Mouse (Mus musculus): Measurements from ENCODE around the gene Dgki. TPM values are rescaled to one million over a fixed set of nuclear protein-coding genes. Genes with fewer than 3 reads are reported as not detected.

Gene Dgki
- polyA plus RNA-seq (2015; fragmentation: Nextera tagmentation; extraction: Ambion mirVana): 0.58 and 0.67 TPM in 2 replicates

DNA sequence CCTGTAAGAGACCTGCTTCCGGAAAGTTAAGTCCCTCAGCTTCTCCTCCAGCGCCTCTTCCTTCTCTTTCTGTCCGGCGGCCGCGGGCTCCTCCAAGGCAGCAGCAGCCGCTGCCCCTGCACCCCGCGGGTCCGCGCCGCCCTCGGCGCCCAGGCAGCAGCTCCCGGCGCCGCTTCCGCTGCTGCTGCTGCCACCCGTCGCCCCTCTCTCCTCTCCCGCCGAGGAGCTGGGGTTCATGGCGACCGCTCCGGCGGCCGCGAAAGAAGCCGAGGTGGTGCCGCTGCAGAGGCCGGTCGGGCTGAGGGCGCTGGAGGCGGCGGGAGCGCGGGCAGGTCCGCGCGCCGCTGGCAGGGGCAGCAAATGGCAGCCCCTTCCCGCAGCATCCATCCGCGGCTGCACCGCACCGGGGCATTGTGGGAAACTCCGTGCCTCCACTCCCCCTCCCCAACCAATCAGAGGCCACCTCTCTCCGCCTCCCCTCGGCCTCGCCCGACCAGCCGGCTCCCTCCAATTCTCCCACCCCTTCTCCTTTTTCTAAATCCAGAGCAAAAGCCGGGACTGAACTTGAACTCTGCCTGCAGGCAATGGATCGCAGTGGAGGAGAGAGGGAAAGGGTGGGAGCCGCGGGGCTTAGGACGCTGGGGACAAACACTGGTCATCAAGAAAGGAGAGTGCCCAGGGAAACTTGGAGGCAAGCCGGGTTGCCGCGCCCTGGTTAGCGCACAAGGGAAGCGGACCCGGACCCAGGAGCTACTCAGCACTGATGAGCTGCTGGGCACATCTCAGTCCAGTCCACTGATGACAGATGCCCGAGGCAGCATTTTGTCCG, at the start of gene Dgki:
TSS of gene Dgki (minus strand) at position 623 of the 829 bp plus-strand sequence.
- peak; percentile 38; the same call in 1 of the 2 replicates for ATAC-seq (ENCODE audit: low read depth)

DNA sequence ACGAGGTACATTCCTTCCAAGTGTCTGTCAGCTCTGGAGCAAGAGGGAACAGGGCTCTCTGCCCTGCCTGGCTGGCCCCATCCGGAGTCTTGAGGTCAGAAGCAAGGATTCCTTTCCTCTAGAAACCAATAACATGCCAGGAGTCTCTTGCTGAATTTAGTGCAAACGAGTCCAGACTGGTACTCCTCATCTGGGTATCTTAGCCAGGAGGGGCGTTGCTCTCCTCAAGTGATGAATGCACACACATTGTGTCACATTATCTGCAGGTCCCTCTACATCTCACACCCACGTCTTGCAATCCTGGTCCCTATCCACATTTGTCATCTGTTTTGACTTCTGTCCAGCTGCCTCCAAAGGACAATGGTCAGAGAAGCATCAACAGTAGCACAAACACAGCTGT, 47.6 kb upstream of the Dgki start:
- Histone ChIP-seq H3K4me3 (ENCODE audit: low read length) (no peak overlapping the region), H3K4me1 (replicated peaks; ENCODE audit: control insufficient read depth, insufficient read depth, low read length) (peaks cover 2% of the 10 kb centered on the region), H3K27me3 (ENCODE audit: control insufficient read depth, insufficient read depth, low read depth, low read length) (no peaks in the 10 kb centered on the region), H3K9ac (ENCODE audit: low read length) (no peak overlapping the region), H3K9me3 (ENCODE audit: control insufficient read depth, low read length) (no peaks in the 10 kb centered on the region), H3K36me3 (ENCODE audit: control insufficient read depth, insufficient read depth, low read length) (peaks cover 13% of the 10 kb centered on the region; the same call in 1 of the 2 replicates), H3K4me2 (ENCODE audit: low read depth, low read length) (no peak overlapping the region), H3K27ac (ENCODE audit: low read length) (no peak overlapping the region)
- ATAC-seq (ENCODE audit: low read depth): no peak
- WGBS: 78% methylated on average over 5 of the region's 5 CpGs

More for the DNA sequence above, at the start of gene Dgki:
- Histone ChIP-seq H3K27ac (ENCODE audit: low read length) (no peak within 1 kb of the TSS), H3K36me3 (ENCODE audit: control insufficient read depth, insufficient read depth, low read length) (no peaks in the 10 kb centered on the region), H3K4me3 (ENCODE audit: low read length) (peak within 1 kb of the TSS; percentile 63), H3K27me3 (ENCODE audit: control insufficient read depth, insufficient read depth, low read depth, low read length) (peaks cover 46% of the 10 kb centered on the region), H3K4me1 (replicated peaks; ENCODE audit: control insufficient read depth, insufficient read depth, low read length) (peaks cover 11% of the 10 kb centered on the region; the same call in 1 of the 2 replicates), H3K4me2 (ENCODE audit: low read depth, low read length) (peak within 1 kb of the TSS; percentile 98), H3K9me3 (ENCODE audit: control insufficient read depth, low read length) (no peaks in the 10 kb centered on the region), H3K9ac (ENCODE audit: low read length) (peak within 1 kb of the TSS; percentile 54)
- WGBS: under 1% methylated on average over 48 of the region's 65 CpGs

DNA sequence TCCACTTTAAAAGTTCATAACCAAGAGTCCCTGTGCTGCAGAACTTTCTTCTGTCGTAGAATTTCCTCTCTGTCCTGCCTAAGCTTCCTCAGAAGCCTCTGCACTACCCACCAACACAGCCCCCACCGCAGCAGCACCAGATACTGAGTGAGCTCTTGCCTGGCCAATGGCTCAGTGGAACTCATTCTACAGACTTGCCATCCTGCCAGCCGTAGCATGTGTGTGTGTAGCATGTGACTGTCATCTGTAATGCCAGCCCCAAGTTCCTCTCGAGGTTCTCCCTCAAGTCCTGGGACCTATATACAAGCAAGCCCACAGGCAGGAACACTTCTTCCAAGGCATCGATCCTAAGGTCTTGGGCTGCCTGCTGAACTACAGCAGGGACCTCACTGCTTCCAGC, 38.1 kb upstream of the Dgki start:
- H3K36me3 ChIP-seq (ENCODE audit: control insufficient read depth, insufficient read depth, low read length): peaks cover 27% of the 10 kb centered on the region
- no peaks in the 10 kb centered on the region for H3K27me3 ChIP-seq (ENCODE audit: control insufficient read depth, insufficient read depth, low read depth, low read length)
- ATAC-seq (ENCODE audit: low read depth): no peak
- WGBS: 79% methylated on average over 5 of the region's 5 CpGs
- H3K9ac ChIP-seq (ENCODE audit: low read length): no peak overlapping the region
- peaks cover 13% of the 10 kb centered on the region; the same call in 1 of the 2 replicates for H3K4me1 ChIP-seq (replicated peaks; ENCODE audit: control insufficient read depth, insufficient read depth, low read length)
- H3K4me2 ChIP-seq (ENCODE audit: low read depth, low read length): no peak overlapping the region
- H3K27ac ChIP-seq (ENCODE audit: low read length): peak overlapping the region; percentile 41; the same call in 1 of the 2 replicates
- no peaks in the 10 kb centered on the region for H3K9me3 ChIP-seq (ENCODE audit: control insufficient read depth, low read length)
- H3K4me3 ChIP-seq (ENCODE audit: low read length): no peak overlapping the region

- H3K27ac ChIP-seq (ENCODE audit: low read length): peak overlapping the region; percentile 80
- no peak overlapping the region for H3K4me3 ChIP-seq (ENCODE audit: low read length)
- peak overlapping the region; percentile 17; the same call in 1 of the 2 replicates for H3K4me2 ChIP-seq (ENCODE audit: low read depth, low read length)
- ATAC-seq (ENCODE audit: low read depth): peak; percentile 89
- 12% methylated on average over 5 of the region's 5 CpGs for WGBS
- no peaks in the 10 kb centered on the region for H3K9me3 ChIP-seq (ENCODE audit: control insufficient read depth, low read length)
- H3K9ac ChIP-seq (ENCODE audit: low read length): no peak overlapping the region
- H3K27me3 ChIP-seq (ENCODE audit: control insufficient read depth, insufficient read depth, low read depth, low read length): no peaks in the 10 kb centered on the region
- H3K4me1 ChIP-seq (replicated peaks; ENCODE audit: control insufficient read depth, insufficient read depth, low read length): peaks cover 13% of the 10 kb centered on the region; the same call in 1 of the 2 replicates
- H3K36me3 ChIP-seq (ENCODE audit: control insufficient read depth, insufficient read depth, low read length): peaks cover 36% of the 10 kb centered on the region
These were observed 36.9 kb upstream of the Dgki start for GRCm38 (mm10) chr6:37336831-37337260.

DNA sequence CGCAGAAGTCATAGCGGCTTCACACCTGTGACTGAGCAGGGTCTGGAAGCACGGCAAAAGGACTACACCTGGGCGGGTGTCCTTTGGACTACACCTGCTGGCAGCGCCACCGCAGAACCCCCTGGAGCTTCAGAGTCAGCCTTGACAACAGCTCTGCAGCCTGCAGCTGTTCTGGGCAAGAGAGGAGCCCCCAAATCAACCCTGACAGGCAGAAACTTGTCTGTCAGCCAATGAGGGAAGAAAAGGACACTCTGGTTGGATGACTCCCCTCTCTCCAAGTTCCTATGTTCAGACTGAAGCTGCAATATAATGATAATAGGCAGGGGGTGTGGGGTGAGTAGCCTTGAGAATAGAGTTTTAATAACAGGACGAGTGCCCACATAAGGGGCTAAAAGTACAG, 36.4 kb upstream of the Dgki start:
- no peaks in the 10 kb centered on the region for H3K9me3 ChIP-seq (ENCODE audit: control insufficient read depth, low read length)
- H3K27me3 ChIP-seq (ENCODE audit: control insufficient read depth, insufficient read depth, low read depth, low read length): no peaks in the 10 kb centered on the region
- WGBS: 53% methylated on average over 7 of the region's 7 CpGs
- H3K4me3 ChIP-seq (ENCODE audit: low read length): no peak overlapping the region
- H3K9ac ChIP-seq (ENCODE audit: low read length): no peak overlapping the region
- no peak overlapping the region for H3K4me2 ChIP-seq (ENCODE audit: low read depth, low read length)
- H3K4me1 ChIP-seq (replicated peaks; ENCODE audit: control insufficient read depth, insufficient read depth, low read length): peaks cover 13% of the 10 kb centered on the region; the same call in 1 of the 2 replicates
- H3K36me3 ChIP-seq (ENCODE audit: control insufficient read depth, insufficient read depth, low read length): peaks cover 35% of the 10 kb centered on the region
- H3K27ac ChIP-seq (ENCODE audit: low read length): peak overlapping the region; percentile 80
- peak; percentile 47; the same call in 1 of the 2 replicates for ATAC-seq (ENCODE audit: low read depth)

- peaks cover 34% of the 10 kb centered on the region for H3K36me3 ChIP-seq (ENCODE audit: control insufficient read depth, insufficient read depth, low read length)
- no peaks in the 10 kb centered on the region for H3K27me3 ChIP-seq (ENCODE audit: control insufficient read depth, insufficient read depth, low read depth, low read length)
- no peaks in the 10 kb centered on the region for H3K9me3 ChIP-seq (ENCODE audit: control insufficient read depth, low read length)
- H3K9ac ChIP-seq (ENCODE audit: low read length): no peak overlapping the region
- no peak for ATAC-seq (ENCODE audit: low read depth)
- H3K4me2 ChIP-seq (ENCODE audit: low read depth, low read length): no peak overlapping the region
- no peak overlapping the region for H3K4me3 ChIP-seq (ENCODE audit: low read length)
- 71% methylated on average over 10 of the region's 10 CpGs for WGBS
- peaks cover 26% of the 10 kb centered on the region for H3K4me1 ChIP-seq (replicated peaks; ENCODE audit: control insufficient read depth, insufficient read depth, low read length)
- H3K27ac ChIP-seq (ENCODE audit: low read length): no peak overlapping the region
These were observed 32.9 kb upstream of the Dgki start for GRCm38 (mm10) chr6:37332846-37333245.

- Histone ChIP-seq H3K27ac (ENCODE audit: low read length) (peak overlapping the region; percentile 62), H3K4me3 (ENCODE audit: low read length) (no peak overlapping the region), H3K9ac (ENCODE audit: low read length) (no peak overlapping the region), H3K4me2 (ENCODE audit: low read depth, low read length) (no peak overlapping the region), H3K27me3 (ENCODE audit: control insufficient read depth, insufficient read depth, low read depth, low read length) (no peaks in the 10 kb centered on the region), H3K9me3 (ENCODE audit: control insufficient read depth, low read length) (no peaks in the 10 kb centered on the region), H3K4me1 (replicated peaks; ENCODE audit: control insufficient read depth, insufficient read depth, low read length) (peaks cover 23% of the 10 kb centered on the region), H3K36me3 (ENCODE audit: control insufficient read depth, insufficient read depth, low read length) (peaks cover 31% of the 10 kb centered on the region)
- ATAC-seq (ENCODE audit: low read depth): peak; percentile 63
- WGBS: 46% methylated on average over 5 of the region's 5 CpGs
These were observed 30.2 kb upstream of the Dgki start for GRCm38 (mm10) chr6:37329901-37330864.

- no peak for ATAC-seq (ENCODE audit: low read depth)
- Histone ChIP-seq H3K9me3 (ENCODE audit: control insufficient read depth, low read length) (no peaks in the 10 kb centered on the region), H3K4me3 (ENCODE audit: low read length) (no peak overlapping the region), H3K4me1 (replicated peaks; ENCODE audit: control insufficient read depth, insufficient read depth, low read length) (peaks cover 23% of the 10 kb centered on the region), H3K4me2 (ENCODE audit: low read depth, low read length) (no peak overlapping the region), H3K27me3 (ENCODE audit: control insufficient read depth, insufficient read depth, low read depth, low read length) (no peaks in the 10 kb centered on the region), H3K27ac (ENCODE audit: low read length) (peak overlapping the region; percentile 62; the same call in 1 of the 2 replicates), H3K36me3 (ENCODE audit: control insufficient read depth, insufficient read depth, low read length) (peaks cover 27% of the 10 kb centered on the region), H3K9ac (ENCODE audit: low read length) (no peak overlapping the region)
- WGBS: 67% methylated on average over 3 of the region's 3 CpGs
These were observed 29.4 kb upstream of the Dgki start for GRCm38 (mm10) chr6:37329376-37329775.

Data from lung, embryonic 16.5 days (tissue).